Comparison of ENCODE assay signal across 12 mouse cellular contexts in genomic region chr1:182797048-182797447, GRCm38 (mm10). TPM values are rescaled to one million over a fixed set of nuclear protein-coding genes. Genes with fewer than 3 reads are reported as not detected.
A peak's percentile ranks its signal among the peaks of the same experiment; 100 is the strongest.
DNase-seq lines count a peak whose midpoint lies in the region; ATAC-seq and TF ChIP-seq lines count a peak whose summit lies in the region.
"Had no signal": no experiment of that assay in that cellular context is flagged by ENCODE, and none has a peak within 500 bp of the region (broad histone marks: within the 10 kb centered on the region; RNA-seq: fewer than 3 reads in every experiment).

No protein-coding gene starts in this region.

- peak overlapping the region; percentile 24 for H3K4me2 ChIP-seq in heart, embryonic 13.5 days
- H3K4me2 ChIP-seq in forebrain, embryonic 16.5 days (ENCODE audit: low read length): no peak overlapping the region
- no peak overlapping the region for H3K4me2 ChIP-seq in midbrain, postnatal 0 days (ENCODE audit: low read depth, low read length, poor library complexity, severe bottlenecking)

- 0 out of 2 replicates have a peak, but pooled peaks have one; percentile 31 for ATAC-seq in heart, embryonic 13.5 days (ENCODE audit: extremely low read depth, insufficient number of reproducible peaks, low FRiP score, low TSS enrichment)
- ATAC-seq in forebrain, embryonic 16.5 days: peak; percentile 71
- ATAC-seq in midbrain, postnatal 0 days (ENCODE audit: low FRiP score): no peak

- no peak for DNase-seq in heart, adult 8-10 months (ENCODE audit: low spot score)
- DNase-seq in cerebellum, adult 11-12 months: peak; percentile 74
- DNase-seq in midbrain, postnatal 0 days (ENCODE audit: low spot score): peak; percentile 62
- no peak for DNase-seq in urinary bladder, postnatal 4 days (ENCODE audit: low spot score in 2 of 2)
- DNase-seq in kidney, adult 8-10 months: no peak
- no peak for DNase-seq in adipocyte (ENCODE audit: low spot score)
- DNase-seq: adrenal gland, postnatal 14 days; kidney, adult 2 months had no signal

- no peaks in the 10 kb centered on the region for H3K27me3 ChIP-seq in heart, embryonic 13.5 days (replicated peaks)
- H3K27me3 ChIP-seq in forebrain, embryonic 16.5 days (replicated peaks; ENCODE audit: control insufficient read depth, insufficient read depth, low read length): no peaks in the 10 kb centered on the region
- H3K27me3 ChIP-seq in midbrain, postnatal 0 days (ENCODE audit: insufficient read depth, low read length): no peaks in the 10 kb centered on the region

- no peak; the same call in 1 of the 2 replicates for TF ChIP-seq CTCF in midbrain, postnatal 0 days (IDR thresholded peaks at IDR 0.05)

- 46% methylated on average over 14 of the region's 14 CpGs for WGBS in heart, embryonic 13.5 days
- WGBS in forebrain, embryonic 16.5 days: 45% methylated on average over 14 of the region's 14 CpGs
- WGBS in midbrain, postnatal 0 days: 51% methylated on average over 14 of the region's 14 CpGs

- no peaks in the 10 kb centered on the region for H3K36me3 ChIP-seq in heart, embryonic 13.5 days
- no peaks in the 10 kb centered on the region for H3K36me3 ChIP-seq in forebrain, embryonic 16.5 days (ENCODE audit: control insufficient read depth, insufficient read depth)
- H3K36me3 ChIP-seq in midbrain, postnatal 0 days (ENCODE audit: insufficient read depth, low read length): no peaks in the 10 kb centered on the region

- H3K9me3 ChIP-seq in heart, embryonic 13.5 days: no peaks in the 10 kb centered on the region
- no peaks in the 10 kb centered on the region for H3K9me3 ChIP-seq in forebrain, embryonic 16.5 days (ENCODE audit: control insufficient read depth, low read length)
- no peaks in the 10 kb centered on the region for H3K9me3 ChIP-seq in midbrain, postnatal 0 days (ENCODE audit: low read length)

- H3K4me3 ChIP-seq in heart, embryonic 13.5 days: no peak overlapping the region
- H3K4me3 ChIP-seq in forebrain, embryonic 16.5 days (replicated peaks; ENCODE audit: low read length): no peak overlapping the region
- no peak overlapping the region for H3K4me3 ChIP-seq in midbrain, postnatal 0 days (ENCODE audit: low read depth, low read length)

- peaks cover 33% of the 10 kb centered on the region for H3K4me1 ChIP-seq in heart, embryonic 13.5 days
- H3K4me1 ChIP-seq in forebrain, embryonic 16.5 days (replicated peaks; ENCODE audit: control insufficient read depth, insufficient read depth, low read length): peaks cover 15% of the 10 kb centered on the region
- H3K4me1 ChIP-seq in midbrain, postnatal 0 days (ENCODE audit: insufficient read depth, low read length): peaks cover 2% of the 10 kb centered on the region; the same call in 1 of the 2 replicates

- H3K9ac ChIP-seq in heart, embryonic 13.5 days: no peak overlapping the region
- no peak overlapping the region for H3K9ac ChIP-seq in forebrain, embryonic 16.5 days (replicated peaks; ENCODE audit: low read depth, low read length)
- no peak overlapping the region for H3K9ac ChIP-seq in midbrain, postnatal 0 days (replicated peaks; ENCODE audit: low read length, poor library complexity, severe bottlenecking)
- H3K9ac ChIP-seq: liver, embryonic 14.5 days had no signal

- H3K27ac ChIP-seq in heart, embryonic 13.5 days (replicated peaks): no peak overlapping the region
- no peak overlapping the region for H3K27ac ChIP-seq in forebrain, embryonic 16.5 days (ENCODE audit: low read length)
- H3K27ac ChIP-seq in midbrain, postnatal 0 days (ENCODE audit: low read depth, low read length): no peak overlapping the region
- H3K27ac ChIP-seq: liver, embryonic 14.5 days had no signal

RNA-seq across cellular contexts. Expression of gene Susd4, which starts 33.4 kb away (rescaled TPM):
- polyA plus RNA-seq in heart, embryonic 13.5 days (2015; fragmentation: Nextera tagmentation; extraction: Ambion mirVana): 4.9 and 5.5 TPM in 2 replicates
- under 1 TPM; 0.12 to 0.57 (median 0.28) TPM for total RNA-seq in heart, adult 8-10 months (2022)
- 34.2 and 46.7 TPM in 2 replicates for polyA plus RNA-seq in forebrain, embryonic 16.5 days (2015; fragmentation: Nextera tagmentation; extraction: Ambion mirVana)
- total RNA-seq in midbrain, postnatal 0 days (2014; rRNA removed): 80.6 and 89.7 TPM in 2 replicates
- 97.1 and 98.7 TPM in 2 replicates for polyA plus RNA-seq in midbrain, postnatal 0 days (2015; fragmentation: Nextera tagmentation; extraction: Ambion mirVana)
- total RNA-seq: neutrophil, adult 5-6 weeks had no signal

RNA-seq across cellular contexts. Expression of gene Ccdc185, which starts 48.1 kb away (rescaled TPM):
- not detected in 2 replicates for polyA plus RNA-seq in heart, embryonic 13.5 days (2015; fragmentation: Nextera tagmentation; extraction: Ambion mirVana)
- not detected for total RNA-seq in heart, adult 8-10 months (2022)
- not detected in 2 replicates for polyA plus RNA-seq in forebrain, embryonic 16.5 days (2015; fragmentation: Nextera tagmentation; extraction: Ambion mirVana)
- total RNA-seq in midbrain, postnatal 0 days (2014; rRNA removed): not detected in 2 replicates
- polyA plus RNA-seq in midbrain, postnatal 0 days (2015; fragmentation: Nextera tagmentation; extraction: Ambion mirVana): not detected in 2 replicates
- total RNA-seq: adrenal gland, postnatal 14 days; neutrophil, adult 5-6 weeks had no signal
- polyA plus RNA-seq: liver, embryonic 14.5 days had no signal

Comparison
In these comparisons a context has a peak if more than half of its experiments do, and no peak if none do; other contexts are left out.
1. DNase-seq: peak in cerebellum, adult 11-12 months (single experiment) and midbrain, postnatal 0 days (single experiment); none in heart, adult 8-10 months (single experiment), urinary bladder, postnatal 4 days (0 of 2), kidney, adult 8-10 months (0 of 2) and adipocyte (single experiment).